Mouse (Mus musculus) hindbrain, embryonic 14.5 days (tissue): ENCODE measurements around the gene Ltf. TPM values are rescaled to one million over a fixed set of nuclear protein-coding genes. Genes with fewer than 3 reads are reported as not detected.

Experiments
- ATAC-seq: fragments of 200-750 bp; cut with Nextera tagmentation; 2 replicates; pipeline ENCODE4 v1.8.0; 2017; ENCODE audit warnings: moderate number of reproducible peaks, mild to moderate bottlenecking, moderate TSS enrichment, moderate library complexity; ENCODE audit not compliant: low FRiP score
- DNase-seq: peaks from one replicate; pipeline ENCODE4 v3.0.0-alpha.2; 2015; ENCODE audit warnings: low spot score
- H3K27ac ChIP-seq: fragments of 300-500 bp; sonication (generic); 2 replicates; pipeline ENCODE4 v1.5.1; 2014; ENCODE audit warnings: mild to moderate bottlenecking, moderate library complexity
- H3K27me3 ChIP-seq: fragments of 300-500 bp; sonication (generic); 2 replicates; pipeline ENCODE4 v1.6.1; 2014; ENCODE audit warnings: mild to moderate bottlenecking, low read length, mixed read lengths; ENCODE audit not compliant: control insufficient read depth, insufficient read depth
- H3K36me3 ChIP-seq: fragments of 300-500 bp; sonication (generic); replicated peaks from 2 replicates; pipeline ENCODE4 v1.6.1; 2014; ENCODE audit not compliant: control insufficient read depth, insufficient read depth
- H3K4me1 ChIP-seq: fragments of 300-500 bp; sonication (generic); replicated peaks from 2 replicates; pipeline ENCODE4 v1.6.1; 2014; ENCODE audit warnings: antibody characterized with exemption, low read length, mixed read lengths; ENCODE audit not compliant: control insufficient read depth, insufficient read depth
- H3K4me2 ChIP-seq: fragments of 300-500 bp; sonication (generic); replicated peaks from 2 replicates; pipeline ENCODE4 v1.6.1; 2014; ENCODE audit warnings: mild to moderate bottlenecking, moderate library complexity
- H3K4me3 ChIP-seq: fragments of 300-500 bp; sonication (generic); replicated peaks from 2 replicates; pipeline ENCODE4 v1.5.1; 2014; ENCODE audit warnings: mild to moderate bottlenecking, low read length
- H3K9ac ChIP-seq: fragments of 300-500 bp; sonication (generic); 2 replicates; pipeline ENCODE4 v1.6.1; 2014
- H3K9me3 ChIP-seq: fragments of 300-500 bp; sonication (generic); 2 replicates; pipeline ENCODE4 v1.6.1; 2016; ENCODE audit warnings: low read length; ENCODE audit not compliant: control insufficient read depth
- WGBS: fragments of 180-500 bp; shearing (Covaris S2); extraction: QIAGEN DNeasy Blood & Tissue Kit; methylation state at CpG from one replicate; pipeline ENCODE4 v1.1.7; 2014; 5-methylcytosine and 5-hydroxymethylcytosine counted together
- polyA plus RNA-seq: library from polyadenylated mRNA; unstranded; fragments of >200 nt; fragmentation: Nextera tagmentation; extraction: Ambion mirVana; gene quantifications from 2 replicates; pipeline ENCODE4 v1.2.1, GENCODE M21; 2014

Gene Ltf
- polyA plus RNA-seq, 1 experiment from 2014 or later: 1.7 TPM

- WGBS: 45% methylated on average over 4 of the region's 4 CpGs
- no peak for ATAC-seq
- peaks cover 15% of the 10 kb centered on the region; the same call in 1 of the 2 replicates for H3K9me3 ChIP-seq
- no peak overlapping the region for H3K27ac ChIP-seq
- no peak overlapping the region for H3K4me3 ChIP-seq
- no peak for DNase-seq
- H3K36me3 ChIP-seq: no peaks in the 10 kb centered on the region
- H3K4me2 ChIP-seq: no peak overlapping the region
- no peaks in the 10 kb centered on the region for H3K4me1 ChIP-seq
- H3K9ac ChIP-seq: no peak overlapping the region
- H3K27me3 ChIP-seq: no peaks in the 10 kb centered on the region
These were observed 51.5 kb downstream of the Ltf start for GRCm38 (mm10) chr9:111070546-111070961.

- Histone ChIP-seq H3K36me3 (no peaks in the 10 kb centered on the region), H3K27ac (no peak overlapping the region), H3K4me1 (no peaks in the 10 kb centered on the region), H3K9ac (no peak overlapping the region), H3K9me3 (peaks cover 16% of the 10 kb centered on the region; the same call in 1 of the 2 replicates), H3K4me2 (no peak overlapping the region), H3K27me3 (no peaks in the 10 kb centered on the region), H3K4me3 (no peak overlapping the region)
- 59% methylated on average over 7 of the region's 7 CpGs for WGBS
- DNase-seq (no peak), ATAC-seq (no peak)
These were observed 53.1 kb downstream of the Ltf start for GRCm38 (mm10) chr9:111072175-111072574.

- 76% methylated on average over 4 of the region's 4 CpGs for WGBS
These were observed 53.9 kb downstream of the Ltf start for GRCm38 (mm10) chr9:111072971-111073370.

GRCm38 (mm10) chr9:111077745-111078144 lies 58.7 kb downstream of the Ltf start:
- Histone ChIP-seq H3K36me3 (no peaks in the 10 kb centered on the region), H3K9me3 (peaks cover 16% of the 10 kb centered on the region; the same call in 1 of the 2 replicates), H3K4me3 (no peak overlapping the region), H3K4me1 (no peaks in the 10 kb centered on the region), H3K27me3 (no peaks in the 10 kb centered on the region), H3K27ac (no peak overlapping the region), H3K4me2 (no peak overlapping the region), H3K9ac (no peak overlapping the region)
- DNase-seq: no peak
- WGBS: 63% methylated on average over 5 of the region's 5 CpGs
- ATAC-seq: no peak

More at GRCm38 (mm10) chr9:111072971-111073370, 53.9 kb downstream of the Ltf start:
- ATAC-seq (no peak), DNase-seq (no peak)
- Histone ChIP-seq H3K9me3 (peaks cover 16% of the 10 kb centered on the region; the same call in 1 of the 2 replicates), H3K27ac (no peak overlapping the region), H3K4me2 (no peak overlapping the region), H3K4me3 (no peak overlapping the region), H3K9ac (no peak overlapping the region), H3K36me3 (no peaks in the 10 kb centered on the region), H3K27me3 (no peaks in the 10 kb centered on the region), H3K4me1 (no peaks in the 10 kb centered on the region)

- Histone ChIP-seq H3K27me3 (no peaks in the 10 kb centered on the region), H3K4me1 (no peaks in the 10 kb centered on the region), H3K4me3 (no peak overlapping the region), H3K27ac (no peak overlapping the region), H3K36me3 (no peaks in the 10 kb centered on the region), H3K9ac (no peak overlapping the region), H3K9me3 (no peaks in the 10 kb centered on the region), H3K4me2 (no peak overlapping the region)
- WGBS: 96% methylated on average over 8 of the region's 8 CpGs
- DNase-seq (no peak), ATAC-seq (no peak)
These were observed 61.7 kb downstream of the Ltf start for GRCm38 (mm10) chr9:111080801-111081200.

GRCm38 (mm10) chr9:111081765-111082164 lies 62.7 kb downstream of the Ltf start:
- H3K27me3 ChIP-seq: no peaks in the 10 kb centered on the region
- no peak for DNase-seq
- H3K9me3 ChIP-seq: no peaks in the 10 kb centered on the region
- WGBS: 88% methylated on average over 5 of the region's 5 CpGs
- no peak overlapping the region for H3K9ac ChIP-seq
- ATAC-seq: no peak
- H3K27ac ChIP-seq: no peak overlapping the region
- no peaks in the 10 kb centered on the region for H3K4me1 ChIP-seq
- no peaks in the 10 kb centered on the region for H3K36me3 ChIP-seq
- H3K4me2 ChIP-seq: no peak overlapping the region
- H3K4me3 ChIP-seq: no peak overlapping the region

GRCm38 (mm10) chr9:111085329-111085728 lies 66.3 kb downstream of the Ltf start:
- Histone ChIP-seq H3K36me3 (no peaks in the 10 kb centered on the region), H3K27me3 (no peaks in the 10 kb centered on the region), H3K4me3 (no peak overlapping the region), H3K27ac (no peak overlapping the region), H3K4me2 (no peak overlapping the region), H3K9ac (no peak overlapping the region), H3K9me3 (no peaks in the 10 kb centered on the region), H3K4me1 (0 out of 2 replicates have a peak, but pooled peaks cover 3% of the 10 kb centered on the region)
- DNase-seq (no peak), ATAC-seq (no peak)
- WGBS: 62% methylated on average over 4 of the region's 4 CpGs

GRCm38 (mm10) chr9:111086137-111086536 lies 67.1 kb downstream of the Ltf start:
- ATAC-seq (no peak), DNase-seq (no peak)
- Histone ChIP-seq H3K9me3 (no peaks in the 10 kb centered on the region), H3K27ac (no peak overlapping the region), H3K4me2 (no peak overlapping the region), H3K27me3 (no peaks in the 10 kb centered on the region), H3K36me3 (no peaks in the 10 kb centered on the region), H3K9ac (no peak overlapping the region), H3K4me3 (no peak overlapping the region), H3K4me1 (0 out of 2 replicates have a peak, but pooled peaks cover 3% of the 10 kb centered on the region)
- WGBS: 71% methylated on average over 6 of the region's 6 CpGs

- no peak for ATAC-seq
- no peak overlapping the region for H3K4me3 ChIP-seq
- no peaks in the 10 kb centered on the region for H3K27me3 ChIP-seq
- H3K27ac ChIP-seq: no peak overlapping the region
- H3K4me1 ChIP-seq: 0 out of 2 replicates have a peak, but pooled peaks cover 3% of the 10 kb centered on the region
- no peak for DNase-seq
- H3K9me3 ChIP-seq: no peaks in the 10 kb centered on the region
- WGBS: 27% methylated on average over 3 of the region's 3 CpGs
- H3K36me3 ChIP-seq: no peaks in the 10 kb centered on the region
- H3K4me2 ChIP-seq: no peak overlapping the region
- no peak overlapping the region for H3K9ac ChIP-seq
These were observed 68.0 kb downstream of the Ltf start for GRCm38 (mm10) chr9:111086995-111087606.
